Mouse (Mus musculus): ENCODE measurements around the gene Mxd4. TPM values are rescaled to one million over a fixed set of nuclear protein-coding genes. Genes with fewer than 3 reads are reported as not detected.

Gene Mxd4
- total RNA-seq, 1 experiment = 14.2 TPM

GRCm38 (mm10) chr5:34232481-34233220, 45.1 kb upstream of the Mxd4 start:
- no peak overlapping the region for H3K4me3 ChIP-seq (ENCODE audit: insufficient read depth in 1 of 2, low read depth in 1 of 2, low read length in 2 of 2, poor library complexity in 1 of 2, severe bottlenecking in 1 of 2)
- no peak overlapping the region for H3K9ac ChIP-seq (ENCODE audit: insufficient read depth, low read depth, low read length, poor library complexity, severe bottlenecking)
- no peaks in the 10 kb centered on the region for H3K9me3 ChIP-seq (ENCODE audit: control insufficient read depth, insufficient read depth, low read depth, low read length)
- no peak overlapping the region for H3K27ac ChIP-seq (ENCODE audit: insufficient read depth, low read depth, low read length, poor library complexity, severe bottlenecking)
- in situ Hi-C loops (cut with MboI; ENCODE audit: low sequenced_read_pairs in 2 of 2, unreplicated experiment in 2 of 2) = no loop called here
- peaks cover 3% of the 10 kb centered on the region; the same call in 1 of the 2 replicates for H3K36me3 ChIP-seq (ENCODE audit: control insufficient read depth, insufficient read depth, low read length, poor library complexity, severe bottlenecking)
- DNase-seq (ENCODE audit: low read depth, low spot score) = no peak
- H3K4me1 ChIP-seq (ENCODE audit: control insufficient read depth in 2 of 2, insufficient read depth in 2 of 2, low read length in 2 of 2, poor library complexity in 1 of 2) = no peaks in the 10 kb centered on the region
- TF ChIP-seq HCFC1 (IDR thresholded peaks at IDR 0.05; ENCODE audit: borderline replicate concordance, insufficient read depth, low read length) (no peak), MAFK (IDR thresholded peaks at IDR 0.05; ENCODE audit: insufficient read depth, low read depth, low read length) (no peak), ZNF384 (IDR thresholded peaks at IDR 0.05; ENCODE audit: low read depth, low read length) (no peak), ZC3H11A (IDR thresholded peaks at IDR 0.05; ENCODE audit: borderline replicate concordance, low read depth, low read length) (no peak), CHD2 (IDR thresholded peaks at IDR 0.05; ENCODE audit: low read depth, low read length) (no peak)

GRCm38 (mm10) chr5:34231901-34232300, 44.4 kb upstream of the Mxd4 start:
- no peak overlapping the region for H3K9ac ChIP-seq (ENCODE audit: insufficient read depth, low read depth, low read length, poor library complexity, severe bottlenecking)
- in situ Hi-C loops (cut with MboI; ENCODE audit: low sequenced_read_pairs in 2 of 2, unreplicated experiment in 2 of 2) = no loop called here
- no peaks in the 10 kb centered on the region for H3K9me3 ChIP-seq (ENCODE audit: control insufficient read depth, insufficient read depth, low read depth, low read length)
- H3K4me1 ChIP-seq (ENCODE audit: control insufficient read depth in 2 of 2, insufficient read depth in 2 of 2, low read length in 2 of 2, poor library complexity in 1 of 2) = no peaks in the 10 kb centered on the region
- H3K36me3 ChIP-seq (ENCODE audit: control insufficient read depth, insufficient read depth, low read length, poor library complexity, severe bottlenecking) = peaks cover 3% of the 10 kb centered on the region; the same call in 1 of the 2 replicates
- no peak for TF ChIP-seq ZC3H11A (IDR thresholded peaks at IDR 0.05; ENCODE audit: borderline replicate concordance, low read depth, low read length)
- no peak for TF ChIP-seq MAFK (IDR thresholded peaks at IDR 0.05; ENCODE audit: insufficient read depth, low read depth, low read length)
- no peak for TF ChIP-seq ZNF384 (IDR thresholded peaks at IDR 0.05; ENCODE audit: low read depth, low read length)
- no peak for TF ChIP-seq CHD2 (IDR thresholded peaks at IDR 0.05; ENCODE audit: low read depth, low read length)
- TF ChIP-seq HCFC1 (IDR thresholded peaks at IDR 0.05; ENCODE audit: borderline replicate concordance, insufficient read depth, low read length) = no peak
- no peak overlapping the region for H3K4me3 ChIP-seq (ENCODE audit: insufficient read depth in 1 of 2, low read depth in 1 of 2, low read length in 2 of 2, poor library complexity in 1 of 2, severe bottlenecking in 1 of 2)
- no peak overlapping the region for H3K27ac ChIP-seq (ENCODE audit: insufficient read depth, low read depth, low read length, poor library complexity, severe bottlenecking)
- DNase-seq (ENCODE audit: low read depth, low spot score) = no peak

DNA sequence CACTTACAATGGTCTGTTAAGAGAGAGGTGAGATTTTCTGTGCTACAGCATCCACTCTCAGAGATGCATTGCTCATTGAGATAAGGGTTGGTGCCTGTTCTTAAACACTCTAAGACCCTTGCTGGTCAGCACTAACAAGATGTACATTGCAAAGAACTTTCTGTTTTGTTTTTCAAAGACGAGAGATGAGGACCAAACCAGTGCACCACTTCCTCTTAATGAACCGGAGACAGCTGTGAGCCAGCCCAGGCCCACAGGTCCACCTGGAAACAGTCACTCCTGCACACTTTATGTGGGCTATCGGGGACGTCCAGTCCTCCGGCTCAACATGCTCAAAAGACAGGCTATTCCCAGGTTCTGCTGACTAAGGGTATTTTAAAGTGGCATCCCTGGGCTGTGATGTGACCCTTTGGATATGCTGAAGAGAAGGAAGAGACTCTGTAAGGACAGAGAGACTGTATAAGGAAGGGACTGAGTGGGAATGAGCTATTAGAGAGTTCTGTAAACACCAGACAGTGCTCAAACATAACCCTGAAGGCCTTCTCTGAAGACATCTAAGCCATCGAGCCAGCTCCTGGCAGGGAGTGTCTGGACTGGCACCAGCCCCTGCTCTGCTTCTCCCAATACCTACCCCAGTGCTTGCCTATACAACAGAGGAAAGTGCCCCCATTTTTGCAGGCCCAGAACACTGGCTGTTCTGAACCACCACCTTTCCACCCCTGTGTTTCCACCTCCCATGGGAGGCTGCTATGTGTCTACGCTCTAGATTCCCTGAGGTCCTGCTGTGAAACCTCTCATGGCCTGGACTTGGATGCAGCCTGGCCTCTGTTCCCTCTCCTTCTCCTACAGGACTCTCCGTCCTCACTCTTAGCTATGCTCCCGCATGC, 43.3 kb upstream of the Mxd4 start:
- in situ Hi-C loops (cut with MboI; ENCODE audit: low sequenced_read_pairs in 2 of 2, unreplicated experiment in 2 of 2) = no loop called here
- Histone ChIP-seq H3K36me3 (ENCODE audit: control insufficient read depth, insufficient read depth, low read length, poor library complexity, severe bottlenecking) (peaks cover 5% of the 10 kb centered on the region; the same call in 1 of the 2 replicates), H3K9me3 (ENCODE audit: control insufficient read depth, insufficient read depth, low read depth, low read length) (no peaks in the 10 kb centered on the region), H3K9ac (ENCODE audit: insufficient read depth, low read depth, low read length, poor library complexity, severe bottlenecking) (no peak overlapping the region), H3K4me3 (ENCODE audit: insufficient read depth in 1 of 2, low read depth in 1 of 2, low read length in 2 of 2, poor library complexity in 1 of 2, severe bottlenecking in 1 of 2) (no peak overlapping the region), H3K27ac (ENCODE audit: insufficient read depth, low read depth, low read length, poor library complexity, severe bottlenecking) (no peak overlapping the region), H3K4me1 (ENCODE audit: control insufficient read depth in 2 of 2, insufficient read depth in 2 of 2, low read length in 2 of 2, poor library complexity in 1 of 2) (no peaks in the 10 kb centered on the region)
- no peak for DNase-seq (ENCODE audit: low read depth, low spot score)
- TF ChIP-seq ZNF384 (IDR thresholded peaks at IDR 0.05; ENCODE audit: low read depth, low read length) (no peak), MAFK (IDR thresholded peaks at IDR 0.05; ENCODE audit: insufficient read depth, low read depth, low read length) (peak; percentile 74), HCFC1 (IDR thresholded peaks at IDR 0.05; ENCODE audit: borderline replicate concordance, insufficient read depth, low read length) (no peak), CHD2 (IDR thresholded peaks at IDR 0.05; ENCODE audit: low read depth, low read length) (no peak), ZC3H11A (IDR thresholded peaks at IDR 0.05; ENCODE audit: borderline replicate concordance, low read depth, low read length) (no peak)

- no peak for DNase-seq (ENCODE audit: low read depth, low spot score)
- Histone ChIP-seq H3K4me3 (ENCODE audit: insufficient read depth in 1 of 2, low read depth in 1 of 2, low read length in 2 of 2, poor library complexity in 1 of 2, severe bottlenecking in 1 of 2) (no peak overlapping the region), H3K4me1 (ENCODE audit: control insufficient read depth in 2 of 2, insufficient read depth in 2 of 2, low read length in 2 of 2, poor library complexity in 1 of 2) (no peaks in the 10 kb centered on the region), H3K27ac (ENCODE audit: insufficient read depth, low read depth, low read length, poor library complexity, severe bottlenecking) (no peak overlapping the region), H3K36me3 (ENCODE audit: control insufficient read depth, insufficient read depth, low read length, poor library complexity, severe bottlenecking) (peaks cover 8% of the 10 kb centered on the region; the same call in 1 of the 2 replicates), H3K9ac (ENCODE audit: insufficient read depth, low read depth, low read length, poor library complexity, severe bottlenecking) (no peak overlapping the region), H3K9me3 (ENCODE audit: control insufficient read depth, insufficient read depth, low read depth, low read length) (no peaks in the 10 kb centered on the region)
- no peak for TF ChIP-seq CHD2 (IDR thresholded peaks at IDR 0.05; ENCODE audit: low read depth, low read length)
- no peak for TF ChIP-seq MAFK (IDR thresholded peaks at IDR 0.05; ENCODE audit: insufficient read depth, low read depth, low read length)
- no peak for TF ChIP-seq HCFC1 (IDR thresholded peaks at IDR 0.05; ENCODE audit: borderline replicate concordance, insufficient read depth, low read length)
- TF ChIP-seq ZNF384 (IDR thresholded peaks at IDR 0.05; ENCODE audit: low read depth, low read length) = no peak
- no peak for TF ChIP-seq ZC3H11A (IDR thresholded peaks at IDR 0.05; ENCODE audit: borderline replicate concordance, low read depth, low read length)
- in situ Hi-C loops (cut with MboI; ENCODE audit: low sequenced_read_pairs in 2 of 2, unreplicated experiment in 2 of 2) = no loop called here
Observed at GRCm38 (mm10) chr5:34229503-34229902, 42.0 kb upstream of the Mxd4 start.

Measured in ES-E14 (cell line).